Mouse (Mus musculus) cerebellum, adult 18-20 months (tissue): Measurements from ENCODE around the gene Capn13.

Source experiments
- DNase-seq, 2 experiments: peaks; one replicate each; pipeline ENCODE4 v3.0.0; 2021

Capn13 gene

GRCm38 (mm10) chr17:73400862-73401261, at the start of gene Capn13:
Gene Capn13 (minus strand): TSS chr17:73400866.
- DNase-seq = no peak

DNA sequence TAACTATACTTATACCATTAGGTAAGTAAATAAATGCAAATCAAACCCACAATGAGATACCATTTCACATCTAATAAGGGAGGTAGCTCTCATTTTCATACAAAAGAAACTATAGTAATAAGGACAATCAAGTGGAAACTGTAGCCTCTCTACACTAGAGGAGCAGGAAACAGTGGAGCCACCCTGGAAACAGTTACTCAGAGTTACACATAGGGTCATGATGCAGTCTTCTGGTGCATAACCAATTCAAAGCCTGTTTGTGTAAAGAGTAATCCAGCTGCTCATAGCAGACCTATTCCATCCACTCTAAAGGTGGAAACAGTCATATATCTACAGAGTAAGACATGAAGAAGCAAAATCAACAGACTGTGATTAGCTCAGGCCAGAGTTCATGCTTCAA, 48.4 kb upstream of the Capn13 start:
- DNase-seq = no peak

GRCm38 (mm10) chr17:73440798-73441197, 40.1 kb upstream of the Capn13 start:
- DNase-seq = no peak

DNA sequence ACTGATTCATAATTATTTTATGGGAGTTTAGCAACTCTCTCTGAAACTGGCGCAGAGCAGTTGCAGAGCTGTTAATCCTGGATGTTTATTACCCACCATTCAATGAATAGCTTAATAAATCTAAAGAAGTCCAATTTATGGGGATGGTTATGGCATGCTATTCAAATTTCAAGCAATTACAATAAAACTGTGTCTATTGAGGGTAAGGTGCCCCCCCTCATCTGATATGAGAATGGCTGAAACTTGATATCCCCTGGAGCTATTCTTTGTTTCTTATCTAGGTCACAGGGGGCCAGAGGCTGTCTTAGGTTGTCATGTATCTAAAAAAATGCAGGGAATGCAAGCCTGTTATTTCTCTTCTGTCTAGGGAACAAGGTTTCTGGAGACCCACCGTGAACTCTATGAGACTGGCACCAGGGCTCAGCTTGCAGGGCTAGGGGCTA, 31.9 kb upstream of the Capn13 start:
- DNase-seq = no peak

DNA sequence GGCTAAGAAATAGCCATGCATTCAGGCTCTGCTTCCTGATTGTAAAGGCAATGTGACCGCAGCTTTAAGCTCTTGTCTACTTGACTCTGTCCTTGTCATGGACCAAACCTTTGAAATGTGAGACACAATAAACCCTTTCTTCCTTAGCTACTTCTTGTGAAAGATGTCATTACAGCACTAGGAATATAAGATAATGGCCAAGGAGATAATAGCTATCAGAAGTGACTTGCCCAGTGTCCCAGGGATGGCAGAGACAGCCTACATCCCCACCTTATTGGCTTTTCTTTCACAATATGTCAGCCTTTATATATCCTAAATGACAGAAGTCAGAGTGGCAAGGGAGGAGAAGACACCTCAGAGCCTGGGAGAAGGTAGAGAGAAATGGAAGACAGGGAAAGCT, 31.4 kb upstream of the Capn13 start:
- DNase-seq = no peak

GRCm38 (mm10) chr17:73417382-73417781, 16.7 kb upstream of the Capn13 start:
- no peak for DNase-seq

DNA sequence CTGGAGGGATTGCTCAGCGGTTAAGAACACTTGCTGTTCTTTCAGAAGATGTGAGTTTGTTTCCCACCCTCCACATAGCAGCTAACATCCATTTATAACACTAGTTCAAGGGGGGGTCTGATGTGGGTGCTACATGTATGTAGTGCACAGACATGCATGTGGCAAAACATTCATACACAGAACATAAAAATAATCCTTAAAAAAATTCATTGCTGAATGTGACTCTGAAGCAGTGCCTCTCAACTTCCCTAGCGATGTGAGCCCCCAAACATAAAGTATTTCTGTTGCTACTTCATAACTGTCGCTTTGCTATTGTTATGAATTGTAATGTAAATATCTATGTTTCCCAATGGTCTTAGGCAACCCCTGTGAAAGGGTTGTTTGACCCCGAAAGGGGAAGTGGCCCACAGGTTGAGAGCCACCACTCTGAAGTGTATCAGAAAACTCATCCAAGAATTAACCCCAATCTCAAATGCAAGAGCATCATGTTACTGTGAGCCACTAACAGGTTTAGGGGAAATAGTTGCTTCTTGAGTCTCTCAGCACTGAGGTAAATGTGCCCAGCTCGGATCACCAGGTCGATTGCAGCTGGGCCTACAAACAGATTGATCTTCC, 15.6 kb upstream of the Capn13 start:
- DNase-seq = no peak

DNA sequence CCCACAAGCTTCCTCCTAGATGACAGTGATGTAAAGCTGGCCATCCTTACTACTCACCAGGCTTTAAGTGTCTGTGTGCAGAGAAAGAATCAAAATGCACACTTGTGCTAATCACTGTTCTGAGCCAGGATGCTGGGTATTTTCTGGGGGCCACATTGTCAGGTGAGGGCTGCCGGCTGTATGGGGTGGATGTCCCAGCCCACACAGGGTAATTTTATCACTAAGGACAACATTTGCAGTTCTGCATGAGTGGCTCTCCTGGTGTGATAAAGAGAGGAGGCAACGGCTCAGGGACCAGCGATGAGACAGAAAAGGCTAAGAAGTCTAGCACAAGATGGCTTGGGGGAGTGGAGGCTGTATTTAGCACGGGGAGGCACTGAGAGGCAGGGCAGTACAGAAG, 11.2 kb upstream of the Capn13 start:
- DNase-seq = no peak

DNA sequence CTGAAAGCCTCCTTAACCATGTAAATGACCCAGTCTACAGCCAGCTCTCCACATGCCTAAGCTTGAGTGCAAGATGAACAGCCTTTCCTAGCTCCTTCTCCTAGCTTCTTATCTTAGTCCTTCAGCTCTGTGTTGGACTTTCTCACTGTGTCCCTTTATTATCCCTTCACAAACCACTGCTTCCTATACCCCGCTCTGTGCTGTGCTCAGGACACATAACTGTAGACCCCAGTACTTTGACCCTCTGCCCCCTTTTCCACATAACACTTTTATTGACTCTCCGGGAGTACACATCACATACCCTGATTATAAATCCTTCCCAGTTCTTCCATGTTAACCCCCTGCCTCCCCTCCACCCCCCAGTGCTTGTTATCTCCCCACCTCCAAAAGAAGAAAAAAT, 606 bp upstream of the Capn13 start:
- no peak for DNase-seq

GRCm38 (mm10) chr17:73399136-73399535, 1.5 kb downstream of the Capn13 start:
- no peak for DNase-seq

DNA sequence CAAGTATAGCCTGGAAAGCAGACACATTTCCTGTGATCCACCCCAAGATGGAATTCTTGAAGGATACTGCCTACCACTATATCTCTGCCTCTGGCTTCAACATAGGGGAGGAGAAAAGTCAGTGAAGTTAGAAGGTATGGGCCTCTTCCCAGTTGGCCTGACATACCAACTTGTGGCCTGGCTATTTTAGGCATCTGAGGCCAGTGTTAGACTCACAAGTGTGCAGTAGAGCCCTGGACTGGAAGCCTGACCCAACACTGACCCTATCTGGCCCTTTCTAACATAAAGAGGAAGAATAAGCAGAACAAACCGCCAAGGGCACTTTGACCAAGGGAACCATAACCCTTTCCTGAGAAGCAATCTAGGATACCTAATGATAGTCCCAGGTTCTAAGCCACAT, 7.3 kb downstream of the Capn13 start:
- DNase-seq = no peak

GRCm38 (mm10) chr17:73391771-73392170, 8.9 kb downstream of the Capn13 start:
- DNase-seq = peak in 1 of 2 experiments; percentile 2

DNA sequence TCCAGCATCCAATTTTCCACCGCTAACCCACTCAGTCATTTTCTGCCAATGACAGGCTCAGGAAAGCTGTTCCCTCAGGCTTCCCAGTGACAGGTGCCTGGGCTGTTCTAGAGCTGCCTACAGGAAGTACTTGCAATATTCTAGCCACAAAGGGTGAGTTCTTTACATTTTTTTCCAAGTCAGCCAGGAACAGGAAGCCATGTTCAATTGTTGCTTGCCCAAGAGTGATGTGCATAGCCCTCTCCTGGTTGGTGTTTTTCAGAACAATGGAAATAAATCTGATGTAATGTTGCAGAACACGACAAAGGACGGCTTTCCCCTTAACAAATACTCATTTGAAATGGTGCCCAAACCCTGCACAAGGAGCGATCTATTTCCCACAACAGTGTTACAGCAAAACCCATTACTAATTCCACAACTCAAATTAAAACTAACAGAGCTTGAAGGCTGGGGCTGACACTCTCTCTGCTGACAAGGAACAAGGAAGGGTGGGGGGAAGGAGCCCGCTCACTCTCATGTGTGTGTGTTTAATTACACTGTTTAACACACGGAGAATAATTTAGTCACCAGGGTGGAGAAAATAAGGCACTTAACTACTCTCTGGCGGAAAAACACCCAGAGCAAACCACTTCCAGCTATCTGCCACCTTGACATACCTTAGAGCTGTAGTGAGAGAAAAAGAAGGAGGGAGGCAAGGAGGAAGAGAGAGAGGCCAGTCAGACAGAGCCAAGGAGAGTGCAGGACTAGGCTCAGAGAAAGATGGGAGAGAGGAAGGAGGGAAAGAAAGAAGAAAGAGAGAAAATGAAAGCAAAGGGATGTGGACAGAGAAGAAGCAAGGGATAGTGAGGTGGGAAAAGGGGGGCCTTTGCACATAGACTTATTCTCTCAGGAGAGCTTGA, 10.2 kb downstream of the Capn13 start:
- DNase-seq = no peak

GRCm38 (mm10) chr17:73389336-73389735, 11.3 kb downstream of the Capn13 start:
- DNase-seq = no peak

- no peak for DNase-seq
These were observed 14.1 kb downstream of the Capn13 start for GRCm38 (mm10) chr17:73386581-73386980.

DNA sequence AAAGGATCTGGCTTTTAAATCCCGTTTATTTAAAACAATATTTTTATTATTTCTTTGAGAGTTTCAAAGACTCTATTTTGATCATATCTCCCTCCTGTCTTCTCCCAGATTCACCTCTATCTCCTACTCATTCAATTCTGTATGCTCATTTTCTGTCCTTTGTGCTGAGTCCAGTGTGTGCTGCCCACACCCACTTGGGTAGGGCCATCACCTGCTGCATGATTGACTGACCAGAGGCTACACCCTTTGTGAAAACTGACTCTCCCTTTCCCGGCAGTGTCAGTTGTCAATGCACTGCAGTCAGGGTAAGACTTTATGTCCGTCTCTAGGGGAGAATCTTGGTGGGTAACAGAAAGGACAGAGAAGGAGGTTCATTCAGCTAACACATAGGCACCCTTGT, 14.7 kb downstream of the Capn13 start:
- no peak for DNase-seq

DNA sequence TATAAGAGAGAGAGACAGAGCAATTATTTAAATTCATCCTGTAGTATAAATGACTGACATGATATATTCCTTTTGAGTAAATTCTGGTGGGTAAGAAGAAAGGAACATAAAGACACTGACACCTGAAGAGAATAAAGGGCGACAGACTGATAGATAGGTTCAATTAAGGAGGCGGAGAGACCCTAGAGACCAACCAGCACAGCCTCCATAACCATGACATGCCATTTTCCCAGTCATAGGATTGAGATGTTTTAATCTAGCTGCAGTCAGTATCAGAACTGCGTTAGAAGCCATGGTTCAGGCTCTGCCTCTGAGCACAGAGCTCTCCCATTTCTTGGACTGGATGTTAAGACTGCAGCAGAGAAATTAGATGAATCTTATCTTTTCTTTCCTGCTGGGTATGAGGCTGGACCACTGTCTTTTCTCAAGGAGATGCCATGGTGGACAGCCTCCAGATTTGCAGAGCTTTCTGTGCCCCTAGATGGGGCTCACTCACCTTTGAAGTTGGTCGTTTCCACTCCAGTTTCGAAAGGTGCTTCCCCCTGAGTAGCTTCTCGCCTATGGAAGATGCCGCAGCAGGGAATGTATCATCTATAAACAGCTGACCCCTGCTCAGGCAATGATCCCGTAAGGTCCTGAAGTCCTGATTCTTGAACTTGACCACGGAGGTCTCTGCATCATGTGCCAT, 18.2 kb downstream of the Capn13 start:
- no peak for DNase-seq

GRCm38 (mm10) chr17:73381681-73382080, 19.0 kb downstream of the Capn13 start:
- DNase-seq = no peak

- DNase-seq = no peak
These were observed 22.7 kb downstream of the Capn13 start for GRCm38 (mm10) chr17:73377778-73378484.

DNA sequence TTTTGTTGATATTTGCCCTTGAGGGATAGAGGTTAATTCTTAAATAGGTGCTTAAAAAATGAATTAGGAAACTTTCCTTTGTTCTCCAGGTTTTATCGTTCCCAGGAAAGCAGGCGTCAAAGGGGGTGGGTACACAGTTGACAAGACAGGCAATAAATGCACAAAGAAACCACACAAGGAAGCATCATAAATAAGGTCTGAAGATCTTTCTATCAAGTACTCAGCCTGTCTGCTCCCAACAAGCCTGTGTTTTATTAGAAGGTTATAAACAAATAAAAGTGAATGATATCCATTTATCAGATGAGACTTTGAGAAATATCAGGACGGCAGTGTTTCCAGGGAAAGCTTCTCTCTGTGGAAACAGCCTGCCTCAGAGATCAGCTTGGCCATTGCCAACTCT, 33.3 kb downstream of the Capn13 start:
- DNase-seq = no peak

DNA sequence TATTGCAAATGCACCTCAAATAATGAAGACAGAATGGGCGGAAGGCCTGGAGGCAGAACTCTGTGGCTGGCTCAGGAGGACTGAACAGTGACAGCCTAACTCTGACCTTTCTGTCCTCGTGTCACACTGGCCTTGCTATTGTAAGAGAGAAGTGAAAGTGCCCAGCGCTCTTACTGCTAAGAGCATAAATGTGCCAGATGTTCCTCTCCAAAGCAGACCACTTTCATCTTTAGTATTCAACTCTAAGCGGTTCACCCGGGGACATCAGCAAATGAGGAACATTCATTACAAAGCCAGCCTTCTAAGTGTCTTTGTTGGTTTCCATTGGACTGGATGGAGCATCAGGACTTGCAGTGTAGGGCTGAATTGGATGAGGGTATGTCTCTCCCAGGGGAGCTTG, 39.6 kb downstream of the Capn13 start:
- no peak for DNase-seq

DNA sequence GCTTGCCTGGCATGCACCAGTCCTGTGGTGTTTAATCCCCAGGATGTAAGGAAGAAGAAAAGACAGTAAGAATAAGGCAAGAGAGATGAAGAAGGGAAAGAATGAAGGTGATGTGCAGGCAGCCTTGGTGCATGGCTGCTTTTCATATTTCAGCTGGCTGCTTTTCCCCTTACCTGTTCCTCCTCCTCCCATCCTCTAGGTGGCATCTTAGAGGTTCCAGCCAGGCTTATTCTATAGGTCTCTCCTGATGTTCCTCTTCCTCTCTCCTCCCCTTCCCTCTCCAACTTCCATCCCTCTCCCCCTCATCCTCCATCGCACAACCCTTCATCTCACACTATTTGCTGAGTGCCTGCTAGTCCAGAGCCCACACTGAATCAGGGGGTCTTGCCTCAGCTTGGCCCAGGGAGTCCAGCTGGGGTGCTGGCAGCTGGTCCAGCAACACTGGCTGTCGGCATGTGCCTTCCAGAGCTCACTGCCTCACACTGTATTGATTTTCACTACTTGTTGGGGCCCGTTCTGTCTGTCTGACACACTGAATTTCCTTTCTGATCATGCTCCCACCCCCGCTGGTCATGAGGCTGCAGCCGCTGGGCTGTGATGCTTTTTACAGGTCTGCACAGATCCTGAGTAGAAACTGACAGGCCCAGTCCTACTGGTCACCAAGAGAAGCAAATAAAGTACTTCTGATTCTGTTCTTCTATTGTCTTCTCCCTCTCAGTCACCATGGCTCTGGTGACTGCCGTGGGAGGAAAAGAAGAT, 56.9 kb downstream of the Capn13 start:
- DNase-seq = no peak
